Mouse (Mus musculus) heart, adult 2 months (tissue): Measurements from ENCODE around the gene Cpne5.

Source experiments
- CTCF ChIP-seq: fragments of 200-600 bp; IDR thresholded peaks from 2 replicates; pipeline ENCODE4 v1.8.1; 2022; ENCODE audit warnings: antibody characterized with exemption, mild to moderate bottlenecking, moderate library complexity
- EP300 ChIP-seq: fragments of 200-500 bp; IDR thresholded peaks from 2 replicates; pipeline ENCODE4 v1.6.1; 2011; ENCODE audit warnings: low read depth, low read length, control low read depth; ENCODE audit not compliant: insufficient read depth
- POLR2A ChIP-seq: fragments of 200-500 bp; IDR thresholded peaks from 2 replicates; pipeline ENCODE4 v1.6.1; 2011; ENCODE audit warnings: mild to moderate bottlenecking, low read depth, low read length, control low read depth; ENCODE audit not compliant: insufficient read depth

DNA sequence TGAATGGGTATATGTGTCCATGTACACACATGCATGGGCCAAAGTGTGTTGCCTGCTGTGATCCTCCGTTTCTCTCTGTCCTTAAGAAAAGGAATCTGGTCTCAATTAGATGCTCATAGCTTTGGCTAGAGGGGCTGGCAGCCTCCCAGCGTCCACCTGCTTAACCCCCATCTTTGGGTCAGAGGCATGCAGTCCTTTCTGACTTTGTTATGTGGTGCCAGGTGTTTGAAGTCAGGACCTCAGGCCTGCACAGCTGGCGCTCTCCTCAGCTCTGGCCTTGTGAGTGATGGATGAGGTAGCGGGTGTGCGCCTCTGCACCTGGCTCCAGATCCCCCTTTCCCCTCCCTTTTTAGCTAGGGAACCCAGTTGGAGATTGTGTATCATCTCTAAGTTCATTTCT lies 119.9 kb downstream of the Cpne5 start:
- TF ChIP-seq CTCF (no peak), EP300 (no peak), POLR2A (no peak)
